Mouse (Mus musculus) bone marrow macrophage, adult 2 months (primary cell): ENCODE data around the gene Eif2ak4.

ENCODE experiments used
- CTCF ChIP-seq: IDR thresholded peaks from 2 replicates; pipeline ENCODE4 v1.5.1; 2012; ENCODE audit warnings: low read depth, mild to moderate bottlenecking, low read length, moderate library complexity
- POLR2A ChIP-seq: IDR thresholded peaks from 2 replicates; pipeline ENCODE4 v1.6.1; 2012; ENCODE audit warnings: mild to moderate bottlenecking, low read depth, low read length, borderline replicate concordance

- TF ChIP-seq POLR2A (no peak), CTCF (no peak)
These were observed 77.5 kb downstream of the Eif2ak4 start for GRCm38 (mm10) chr2:118465894-118466293.
